Mouse (Mus musculus) thymus, adult 2 months (tissue): Measurements from ENCODE around the gene Myh11.

Experiments used
- CTCF ChIP-seq: fragments of 200-500 bp; IDR thresholded peaks from 2 replicates; pipeline ENCODE4 v1.5.1; 2012; ENCODE audit warnings: mild to moderate bottlenecking, control low read depth, low read length, moderate library complexity, borderline replicate concordance; ENCODE audit not compliant: control insufficient read depth, poor library complexity, insufficient read depth; ENCODE audit errors: extremely low read depth
- POLR2A ChIP-seq: fragments of 200-500 bp; IDR thresholded peaks from 2 replicates; pipeline ENCODE4 v1.6.1; 2012; ENCODE audit warnings: mild to moderate bottlenecking, low read length, control low read depth, moderate library complexity; ENCODE audit not compliant: control insufficient read depth, poor library complexity, insufficient read depth; ENCODE audit errors: extremely low read depth

DNA sequence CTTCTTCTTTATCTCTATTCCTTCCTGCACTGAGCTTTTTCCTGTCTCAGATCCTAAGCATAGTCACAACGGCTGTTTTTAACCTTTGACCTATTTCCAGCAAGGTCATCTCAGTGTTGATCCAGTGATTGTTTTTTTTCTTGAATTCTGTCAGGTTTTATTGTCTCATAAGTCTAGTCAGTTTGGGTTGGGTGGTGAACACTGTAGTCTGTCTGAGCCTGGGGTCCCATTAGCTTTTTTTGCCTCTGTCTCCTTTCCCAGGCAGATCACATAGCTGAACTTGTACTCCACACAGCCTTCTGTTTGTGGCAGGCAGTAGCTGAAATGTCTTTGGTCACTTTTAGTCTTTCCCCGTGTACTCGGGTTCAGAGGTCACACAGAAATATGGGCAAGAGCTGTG is 113.1 kb downstream of the Myh11 start:
- no peak for TF ChIP-seq CTCF
- TF ChIP-seq POLR2A = no peak
